Mouse (Mus musculus) liver, postnatal 0 days (tissue): Measurements from ENCODE around the gene Ltk.

Experiments
- CTCF ChIP-seq: sonication (generic); IDR thresholded peaks from 2 replicates; pipeline ENCODE4 v1.5.1; 2016; ENCODE audit warnings: antibody characterized with exemption, low read depth
- EP300 ChIP-seq: IDR thresholded peaks from 2 replicates; pipeline ENCODE4 v1.6.1; 2016; ENCODE audit warnings: antibody characterized with exemption, low read depth, mild to moderate bottlenecking

GRCm38 (mm10) chr2:119800876-119801846 is 40.9 kb upstream of the Ltk start:
- TF ChIP-seq CTCF (no peak), EP300 (no peak)
